Mouse (Mus musculus) liver, adult 2 months (tissue): ENCODE data around the gene Myl6. TPM values are rescaled to one million over a fixed set of nuclear protein-coding genes. Genes with fewer than 3 reads are reported as not detected.

Experiments
- DNase-seq: peaks from one replicate; pipeline ENCODE4 v3.0.0-alpha.2; 2011; ENCODE audit warnings: low read depth, low spot score; ENCODE audit errors: extremely low read depth
- H3K27ac ChIP-seq: fragments of 200-500 bp; replicated peaks from 2 replicates; pipeline ENCODE4 v1.5.1; 2012; ENCODE audit warnings: low read depth, mild to moderate bottlenecking, control low read depth, inconsistent platforms, low read length; ENCODE audit not compliant: insufficient read depth
- H3K27me3 ChIP-seq: fragments of 200-500 bp; 2 replicates; pipeline ENCODE4 v1.6.1; 2012; ENCODE audit warnings: mild to moderate bottlenecking, moderate library complexity, low read length, inconsistent platforms; ENCODE audit not compliant: control insufficient read depth, insufficient read depth
- H3K36me3 ChIP-seq: fragments of 200-500 bp; 2 replicates; pipeline ENCODE4 v1.6.1; 2012; ENCODE audit warnings: low read length, inconsistent platforms; ENCODE audit not compliant: control insufficient read depth, insufficient read depth
- H3K4me1 ChIP-seq: fragments of 200-500 bp; 2 replicates; pipeline ENCODE4 v1.6.1; 2011; ENCODE audit warnings: low read length; ENCODE audit not compliant: control insufficient read depth, insufficient read depth
- H3K4me3 ChIP-seq: fragments of 200-500 bp; 2 replicates; pipeline ENCODE4 v1.5.1; 2011; ENCODE audit warnings: low read depth, mild to moderate bottlenecking, control low read depth, low read length, moderate library complexity; ENCODE audit not compliant: insufficient read depth
- H3K79me2 ChIP-seq: fragments of 200-500 bp; 2 replicates; pipeline ENCODE4 v1.6.1; 2012; ENCODE audit warnings: inconsistent platforms, mild to moderate bottlenecking, low read length, moderate library complexity; ENCODE audit not compliant: control insufficient read depth, insufficient read depth
- H3K9ac ChIP-seq: fragments of 200-500 bp; 2 replicates; pipeline ENCODE4 v1.6.1; 2012; ENCODE audit warnings: low read depth, mild to moderate bottlenecking, control low read depth, inconsistent platforms, low read length
- CTCF ChIP-seq: fragments of 200-500 bp; IDR thresholded peaks from 2 replicates; pipeline ENCODE4 v1.5.1; 2011; ENCODE audit warnings: low read depth, low read length, control low read depth
- POLR2A ChIP-seq: fragments of 200-500 bp; IDR thresholded peaks from 2 replicates; pipeline ENCODE4 v1.6.1; 2011; ENCODE audit warnings: low read length, control low read depth; ENCODE audit not compliant: insufficient read depth; ENCODE audit errors: extremely low read depth
- WGBS: fragments of 180-500 bp; shearing (Covaris S2); methylation state at CpG from one replicate; pipeline ENCODE4 v1.1.7; 2018; 5-methylcytosine and 5-hydroxymethylcytosine counted together
- polyA plus RNA-seq: library from polyadenylated mRNA; depleted of rRNA; stranded (reverse); fragments of >200 nt; gene quantifications from 2 replicates; pipeline ENCODE4 v1.2.3, GENCODE M21; 2012; rRNA removed
- total RNA-seq: library from RNA; depleted of rRNA; stranded (reverse); fragments of >200 nt; gene quantifications from 2 replicates; pipeline ENCODE4 v1.2.3, GENCODE M21; 2014; rRNA removed

Gene Myl6
- total and polyA plus RNA-seq, 2 experiments, result 556 to 575 TPM

DNA sequence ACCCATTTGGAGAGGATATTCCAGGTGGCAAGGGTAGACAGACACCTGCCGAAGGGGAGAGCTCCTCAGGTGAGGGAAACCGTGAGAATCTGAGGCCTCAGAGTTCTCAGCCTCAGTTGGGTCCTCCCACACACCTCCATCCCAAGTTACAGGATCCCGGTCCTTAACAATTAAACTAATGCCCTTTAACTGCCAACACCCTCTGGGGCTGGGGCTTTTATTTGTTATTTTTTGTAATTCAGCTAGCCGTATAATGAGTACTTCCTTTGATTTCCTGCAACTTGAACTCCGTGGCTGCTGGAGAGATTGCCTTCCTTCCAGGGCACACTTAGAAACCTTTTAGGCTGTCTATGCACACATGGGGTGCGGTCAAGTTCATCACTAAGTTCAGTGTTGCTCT, 49.6 kb downstream of the Myl6 start:
- 73% methylated on average over 6 of the region's 6 CpGs for WGBS

DNA sequence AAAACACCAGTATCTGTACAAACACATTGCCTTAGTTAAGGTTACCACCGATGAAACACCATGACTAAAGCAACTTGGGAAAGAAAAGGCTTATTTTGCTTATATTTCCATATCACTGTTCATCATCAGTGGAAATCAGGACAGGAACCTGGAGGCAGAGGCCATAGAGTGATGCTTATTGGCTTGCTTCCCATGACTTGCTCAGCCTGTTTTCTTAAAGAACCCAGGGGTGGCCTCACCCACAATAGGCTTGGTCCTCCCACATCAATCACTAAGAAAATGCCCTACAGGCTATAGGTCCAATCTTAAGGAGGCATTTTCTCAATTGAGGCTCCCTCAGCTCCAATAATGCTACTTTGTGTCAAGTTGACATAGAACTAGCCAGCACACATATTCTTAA, 51.2 kb downstream of the Myl6 start:
- no peaks in the 10 kb centered on the region for H3K79me2 ChIP-seq
- H3K27me3 ChIP-seq, result no peaks in the 10 kb centered on the region
- DNase-seq, result no peak
- no peak overlapping the region for H3K4me3 ChIP-seq
- WGBS, result 86% methylated on average over 1 of the region's 1 CpGs
- no peak overlapping the region for H3K27ac ChIP-seq
- H3K4me1 ChIP-seq, result no peaks in the 10 kb centered on the region
- H3K9ac ChIP-seq, result no peak overlapping the region
- TF ChIP-seq POLR2A (no peak), CTCF (no peak)
- H3K36me3 ChIP-seq, result peaks cover 3% of the 10 kb centered on the region; the same call in 1 of the 2 replicates

More for the DNA sequence above, 49.6 kb downstream of the Myl6 start:
- no peaks in the 10 kb centered on the region for H3K36me3 ChIP-seq
- H3K4me3 ChIP-seq, result no peak overlapping the region
- no peaks in the 10 kb centered on the region for H3K79me2 ChIP-seq
- H3K27me3 ChIP-seq, result no peaks in the 10 kb centered on the region
- H3K4me1 ChIP-seq, result no peaks in the 10 kb centered on the region
- H3K27ac ChIP-seq, result no peak overlapping the region
- DNase-seq, result no peak
- H3K9ac ChIP-seq, result no peak overlapping the region
- no peak for TF ChIP-seq POLR2A
- TF ChIP-seq CTCF, result no peak

DNA sequence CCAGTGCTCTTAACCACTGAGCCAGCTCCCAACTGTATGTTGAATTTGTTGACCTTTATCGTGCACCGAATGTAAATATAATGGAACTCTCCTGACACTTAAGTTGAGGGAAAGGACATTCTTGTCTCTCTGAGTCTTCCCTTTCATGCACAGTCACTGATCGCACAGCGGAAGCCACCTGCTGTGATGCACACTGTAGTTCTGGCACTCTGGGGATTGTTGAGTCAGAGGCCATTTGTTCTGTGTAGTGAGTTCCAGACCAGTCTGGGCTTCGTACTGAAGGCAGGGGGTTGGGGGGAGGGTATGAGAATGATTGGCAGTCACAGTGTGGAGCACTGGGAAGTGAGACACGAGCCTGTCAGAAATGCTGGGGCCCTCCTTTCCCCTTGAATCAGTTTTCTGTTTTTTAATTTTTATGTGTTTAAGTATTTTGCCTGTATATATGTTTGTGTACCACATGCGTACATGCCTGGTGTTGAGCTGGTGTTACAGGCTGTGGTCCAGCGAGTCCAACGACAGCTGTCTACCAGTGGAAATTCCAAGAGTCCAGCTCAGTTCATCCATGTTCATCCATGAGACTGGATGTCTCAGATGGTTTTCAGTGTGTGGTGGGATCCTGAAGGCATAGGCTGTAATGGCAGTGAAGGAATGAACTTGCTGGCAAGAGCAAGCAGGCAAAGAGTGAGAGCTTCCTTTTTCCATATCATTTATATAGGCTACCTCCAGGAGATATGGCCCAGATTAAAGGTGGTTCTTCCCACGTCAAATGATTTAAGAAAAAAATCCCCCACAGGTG, 52.4 kb downstream of the Myl6 start:
- no peak for DNase-seq
- Histone ChIP-seq H3K4me1 (no peaks in the 10 kb centered on the region), H3K79me2 (no peaks in the 10 kb centered on the region), H3K36me3 (peaks cover 7% of the 10 kb centered on the region), H3K9ac (no peak overlapping the region), H3K27me3 (no peaks in the 10 kb centered on the region), H3K4me3 (no peak overlapping the region), H3K27ac (no peak overlapping the region)
- 89% methylated on average over 10 of the region's 10 CpGs for WGBS
- no peak for TF ChIP-seq POLR2A
- TF ChIP-seq CTCF, result no peak

Other genes with a start within 250 kb of the Myl6 start
- 201 and 227 TPM in 2 replicates for gene Apon, start 240.0 kb downstream of the Myl6 start, total RNA-seq
- 446 and 456 TPM in 2 replicates for gene Apon, start 240.0 kb downstream of the Myl6 start, polyA plus RNA-seq
- gene Apof, start 225.5 kb downstream of the Myl6 start, total RNA-seq, result 1,199 and 1,422 TPM in 2 replicates
- 2,021 and 2,079 TPM in 2 replicates for gene Apof, start 225.5 kb downstream of the Myl6 start, polyA plus RNA-seq
- 17.0 and 17.6 TPM in 2 replicates for gene Stat2, start 223.6 kb downstream of the Myl6 start, total RNA-seq
- gene Stat2, start 223.6 kb downstream of the Myl6 start, polyA plus RNA-seq, result 26.3 and 46.6 TPM in 2 replicates
- not detected in 2 replicates for gene Il23a, start 195.4 kb downstream of the Myl6 start, total RNA-seq
- not detected in 2 replicates for gene Il23a, start 195.4 kb downstream of the Myl6 start, polyA plus RNA-seq
- 9.1 and 11.8 TPM in 2 replicates for gene Pan2, start 190.8 kb downstream of the Myl6 start, total RNA-seq
- gene Pan2, start 190.8 kb downstream of the Myl6 start, polyA plus RNA-seq, result 12.7 and 20.3 TPM in 2 replicates
- 89.5 and 107 TPM in 2 replicates for gene Cnpy2, start 171.7 kb downstream of the Myl6 start, total RNA-seq
- 69.0 and 72.0 TPM in 2 replicates for gene Cnpy2, start 171.7 kb downstream of the Myl6 start, polyA plus RNA-seq
- gene Cs, start 156.4 kb downstream of the Myl6 start, total RNA-seq, result 57.1 and 60.1 TPM in 2 replicates
- gene Cs, start 156.4 kb downstream of the Myl6 start, polyA plus RNA-seq, result 99.6 and 115 TPM in 2 replicates
- 19.9 and 20.7 TPM in 2 replicates for gene Coq10a, start 125.1 kb downstream of the Myl6 start, total RNA-seq
- 57.9 and 65.7 TPM in 2 replicates for gene Coq10a, start 125.1 kb downstream of the Myl6 start, polyA plus RNA-seq
- gene Ankrd52, start 117.0 kb downstream of the Myl6 start, total RNA-seq, result 5.6 and 9.3 TPM in 2 replicates
- 11.8 and 14.8 TPM in 2 replicates for gene Ankrd52, start 117.0 kb downstream of the Myl6 start, polyA plus RNA-seq
- gene Slc39a5, start 92.9 kb downstream of the Myl6 start, total RNA-seq, result 2.4 and 3.2 TPM in 2 replicates
- 2.0 and 8.9 TPM in 2 replicates for gene Slc39a5, start 92.9 kb downstream of the Myl6 start, polyA plus RNA-seq
- gene Nabp2, start 82.7 kb downstream of the Myl6 start, total RNA-seq, result 12.9 and 17.0 TPM in 2 replicates
- 22.3 and 27.9 TPM in 2 replicates for gene Nabp2, start 82.7 kb downstream of the Myl6 start, polyA plus RNA-seq
- 5.1 and 6.6 TPM in 2 replicates for gene Rnf41, start 82.5 kb downstream of the Myl6 start, total RNA-seq
- 5.9 TPM in 2 replicates for gene Rnf41, start 82.5 kb downstream of the Myl6 start, polyA plus RNA-seq
- 13.8 and 21.9 TPM in 2 replicates for gene Smarcc2, start 34.9 kb downstream of the Myl6 start, total RNA-seq
- gene Smarcc2, start 34.9 kb downstream of the Myl6 start, polyA plus RNA-seq, result 63.1 and 64.5 TPM in 2 replicates
- 0.28 and 0.47 TPM in 2 replicates for gene Myl6b, start 4.5 kb upstream of the Myl6 start, total RNA-seq
- gene Myl6b, start 4.5 kb upstream of the Myl6 start, polyA plus RNA-seq, result 1.1 and 1.6 TPM in 2 replicates
- gene Esyt1, start 31.7 kb upstream of the Myl6 start, total RNA-seq, result 7.9 and 10.7 TPM in 2 replicates
- 9.2 and 12.8 TPM in 2 replicates for gene Esyt1, start 31.7 kb upstream of the Myl6 start, polyA plus RNA-seq
- gene Zc3h10, start 53.6 kb upstream of the Myl6 start, total RNA-seq, result 3.2 and 4.4 TPM in 2 replicates
- 6.8 and 8.1 TPM in 2 replicates for gene Zc3h10, start 53.6 kb upstream of the Myl6 start, polyA plus RNA-seq
- gene Rpl41, start 55.2 kb upstream of the Myl6 start, total RNA-seq, result 921 and 1,015 TPM in 2 replicates
- 794 TPM in 2 replicates for gene Rpl41, start 55.2 kb upstream of the Myl6 start, polyA plus RNA-seq
- 24.7 and 30.0 TPM in 2 replicates for gene Pa2g4, start 71.8 kb upstream of the Myl6 start, total RNA-seq
- gene Pa2g4, start 71.8 kb upstream of the Myl6 start, polyA plus RNA-seq, result 17.6 and 17.8 TPM in 2 replicates
- 92.9 and 115 TPM in 2 replicates for gene Erbb3, start 95.5 kb upstream of the Myl6 start, total RNA-seq
- 37.4 and 37.9 TPM in 2 replicates for gene Erbb3, start 95.5 kb upstream of the Myl6 start, polyA plus RNA-seq
- 234 and 279 TPM in 2 replicates for gene Rps26, start 132.6 kb upstream of the Myl6 start, total RNA-seq
- 425 and 439 TPM in 2 replicates for gene Rps26, start 132.6 kb upstream of the Myl6 start, polyA plus RNA-seq
- 0.09 and 0.13 TPM in 2 replicates for gene Ikzf4, start 151.8 kb upstream of the Myl6 start, total RNA-seq
- gene Ikzf4, start 151.8 kb upstream of the Myl6 start, polyA plus RNA-seq, result 0.60 and 0.80 TPM in 2 replicates
- 135 and 145 TPM in 2 replicates for gene Suox, start 179.9 kb upstream of the Myl6 start, total RNA-seq
- 103 and 168 TPM in 2 replicates for gene Suox, start 179.9 kb upstream of the Myl6 start, polyA plus RNA-seq
- 68.6 and 74.0 TPM in 2 replicates for gene Rab5b, start 202.1 kb upstream of the Myl6 start, total RNA-seq
- gene Rab5b, start 202.1 kb upstream of the Myl6 start, polyA plus RNA-seq, result 78.8 and 80.5 TPM in 2 replicates
- gene Pmel, start 210.1 kb upstream of the Myl6 start, total RNA-seq, result 0.09 and 0.40 TPM in 2 replicates
- 0.72 and 0.83 TPM in 2 replicates for gene Pmel, start 210.1 kb upstream of the Myl6 start, polyA plus RNA-seq
- gene Cdk2, start 210.9 kb upstream of the Myl6 start, total RNA-seq, result 4.7 and 7.6 TPM in 2 replicates
- 7.0 and 8.3 TPM in 2 replicates for gene Cdk2, start 210.9 kb upstream of the Myl6 start, polyA plus RNA-seq